Mouse (Mus musculus) adrenal gland (tissue): ENCODE measurements at regions not wholly inside any gene's neighbourhood (a gene's known extent, or its start where the extent isn't known, plus 50 kb on each side); places are given as distances from the start of the nearest gene placed in this dataset.

Experiments
- intact Hi-C: fragments of 180-260 bp; cut with DNase I; formaldehyde crosslinking; loops from one replicate; pipeline ENCODE4 v1.15.1; 2025

- intact Hi-C loops = no loop called here
Measured at GRCm38 (mm10) chr9:46544326-46544725, 224.5 kb upstream of the 4931429L15Rik start.

DNA sequence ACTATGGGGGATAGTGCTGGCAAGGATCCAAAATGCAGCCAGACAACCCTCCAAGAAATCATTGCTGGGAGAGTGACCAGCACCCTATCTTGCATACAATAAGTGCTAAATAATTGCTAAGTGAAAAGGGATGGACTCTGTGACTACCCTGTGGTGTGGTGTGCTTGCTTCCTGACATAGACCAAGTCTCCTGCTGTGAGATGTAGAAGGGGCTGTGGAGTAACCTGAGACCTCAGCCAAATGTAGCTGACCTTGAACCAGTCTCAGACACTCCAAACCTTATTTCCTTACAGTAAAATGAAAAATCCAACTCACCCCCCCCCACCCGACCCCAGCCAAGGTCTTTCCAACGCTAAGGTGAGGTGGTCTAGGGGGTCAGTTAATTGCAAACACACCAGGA, 221.2 kb upstream of the 4931429L15Rik start:
- intact Hi-C loops = no loop called here

- intact Hi-C loops = no loop called here
Measured at GRCm38 (mm10) chr9:46538616-46539015, 218.8 kb upstream of the 4931429L15Rik start.

- intact Hi-C loops = no loop called here
Measured at GRCm38 (mm10) chr9:46516401-46517130, 196.8 kb upstream of the 4931429L15Rik start.

GRCm38 (mm10) chr9:46512276-46513051, 192.7 kb upstream of the 4931429L15Rik start:
- intact Hi-C loops = no loop called here

GRCm38 (mm10) chr9:46511307-46511706, 191.5 kb upstream of the 4931429L15Rik start:
- intact Hi-C loops = no loop called here

- intact Hi-C loops = no loop called here
Measured at GRCm38 (mm10) chr9:46509896-46510295, 190.1 kb upstream of the 4931429L15Rik start.

- intact Hi-C loops = no loop called here
Measured at GRCm38 (mm10) chr9:46509458-46509857, 189.7 kb upstream of the 4931429L15Rik start.

- intact Hi-C loops = no loop called here
Measured at GRCm38 (mm10) chr9:46507036-46507435, 187.2 kb upstream of the 4931429L15Rik start.

DNA sequence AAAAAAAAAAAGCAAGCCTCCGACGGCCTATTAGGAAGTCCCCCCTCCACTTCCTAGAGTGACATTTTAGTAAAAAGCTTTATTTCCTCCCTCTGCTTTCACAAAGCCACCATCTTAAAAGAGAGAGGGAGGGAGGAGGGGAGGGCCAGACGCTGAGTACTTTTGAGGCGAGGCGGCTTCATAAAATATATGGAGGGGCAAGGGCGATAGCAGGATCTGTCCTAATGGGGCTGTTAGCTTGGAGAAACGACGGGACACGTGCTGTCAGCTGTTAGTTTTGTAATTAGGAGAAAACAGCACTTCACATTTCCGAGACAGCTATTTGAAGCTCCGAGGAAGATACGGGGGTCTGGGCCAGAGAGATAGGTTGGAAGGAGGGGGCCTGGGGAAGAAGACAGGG, 184.8 kb upstream of the 4931429L15Rik start:
- intact Hi-C loops = no loop called here

DNA sequence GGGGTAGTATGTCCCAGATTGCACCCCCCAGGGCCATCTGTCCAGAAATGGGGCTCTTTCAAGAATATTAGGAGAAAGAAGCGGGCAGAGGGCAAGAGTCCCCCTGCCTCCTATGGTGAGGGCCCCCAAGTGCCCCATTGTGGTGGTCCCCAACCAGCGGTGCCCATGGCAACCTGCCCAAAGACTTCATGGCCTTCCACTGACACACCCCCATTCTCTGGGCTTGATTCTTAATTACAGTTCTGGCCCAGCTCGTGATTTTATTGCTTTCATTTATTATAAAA, 184.3 kb upstream of the 4931429L15Rik start:
- intact Hi-C loops = no loop called here

- intact Hi-C loops = no loop called here
Measured at GRCm38 (mm10) chr9:46503321-46504132, 183.7 kb upstream of the 4931429L15Rik start.

DNA sequence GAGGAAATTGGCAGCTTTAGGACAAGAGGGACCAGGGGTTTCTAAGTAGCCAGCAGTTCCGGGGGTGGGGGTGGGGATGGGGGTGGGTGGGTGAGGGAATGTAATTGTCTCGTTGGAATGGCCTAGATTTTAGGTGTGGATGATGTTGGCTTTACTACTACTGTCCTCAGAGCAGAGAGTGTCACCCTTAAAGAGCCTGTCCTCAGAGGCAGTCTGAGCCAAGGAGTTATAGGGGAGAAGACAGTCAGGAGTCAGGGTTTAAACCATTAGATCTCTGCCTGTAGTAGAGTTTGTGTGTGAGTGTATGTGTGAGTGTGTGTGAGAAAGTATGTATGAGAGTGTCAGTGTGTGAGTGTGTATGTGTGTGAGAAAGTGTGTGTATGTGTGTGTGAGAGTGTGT, 179.6 kb upstream of the 4931429L15Rik start:
- intact Hi-C loops = no loop called here

GRCm38 (mm10) chr9:46498861-46499260, 179.1 kb upstream of the 4931429L15Rik start:
- intact Hi-C loops = no loop called here

DNA sequence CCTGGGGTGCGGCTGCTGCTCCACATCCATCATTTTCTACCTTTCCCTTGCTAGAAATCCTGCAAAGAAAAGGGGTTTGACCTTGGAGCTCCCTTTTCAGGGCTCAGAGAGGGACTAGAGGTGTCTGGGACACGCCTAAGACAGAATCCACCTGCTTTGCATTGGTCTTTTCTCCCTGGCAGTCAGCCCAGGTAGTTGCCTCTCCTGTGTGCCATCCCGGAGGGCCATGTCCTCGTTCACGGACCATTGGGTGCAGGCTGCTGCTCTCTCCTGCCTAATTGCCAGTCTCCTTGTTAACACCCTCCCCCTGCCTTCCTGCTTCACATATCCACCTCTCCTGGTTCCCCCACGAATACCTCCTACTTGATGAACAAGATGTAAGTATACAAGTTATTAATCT, 175.5 kb upstream of the 4931429L15Rik start:
- intact Hi-C loops = no loop called here

DNA sequence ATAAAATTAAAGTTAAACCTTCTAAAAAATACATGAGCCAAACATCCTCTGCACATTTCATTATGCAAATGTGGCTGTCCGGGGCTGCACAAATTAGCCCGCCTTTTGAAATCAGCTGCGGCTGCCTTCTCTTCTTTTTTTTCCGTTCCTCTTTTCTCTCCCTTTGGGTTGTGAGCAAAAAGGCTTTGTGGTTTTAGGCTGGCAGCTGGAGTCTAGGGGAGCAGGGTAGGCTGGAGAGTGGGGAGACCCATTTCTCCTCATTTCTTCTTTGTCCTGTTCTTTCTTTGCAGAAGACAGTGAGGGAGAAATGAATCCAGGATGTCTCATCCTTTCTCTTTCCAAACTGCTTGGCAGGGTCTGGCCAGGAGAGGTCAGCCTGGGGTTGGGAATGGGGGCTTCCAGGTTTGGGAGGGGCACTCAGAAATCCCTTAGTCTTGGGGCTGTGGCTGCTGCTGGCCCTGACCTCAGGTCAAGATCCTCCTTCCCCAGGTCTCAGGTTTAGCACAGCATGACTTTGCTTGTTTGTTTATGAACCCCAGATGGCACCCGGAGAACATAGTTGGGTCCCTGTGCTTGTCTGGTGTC, 163.2 kb upstream of the 4931429L15Rik start:
- intact Hi-C loops = no loop called here

- intact Hi-C loops = no loop called here
Measured at GRCm38 (mm10) chr9:46482034-46482858, 162.5 kb upstream of the 4931429L15Rik start.

DNA sequence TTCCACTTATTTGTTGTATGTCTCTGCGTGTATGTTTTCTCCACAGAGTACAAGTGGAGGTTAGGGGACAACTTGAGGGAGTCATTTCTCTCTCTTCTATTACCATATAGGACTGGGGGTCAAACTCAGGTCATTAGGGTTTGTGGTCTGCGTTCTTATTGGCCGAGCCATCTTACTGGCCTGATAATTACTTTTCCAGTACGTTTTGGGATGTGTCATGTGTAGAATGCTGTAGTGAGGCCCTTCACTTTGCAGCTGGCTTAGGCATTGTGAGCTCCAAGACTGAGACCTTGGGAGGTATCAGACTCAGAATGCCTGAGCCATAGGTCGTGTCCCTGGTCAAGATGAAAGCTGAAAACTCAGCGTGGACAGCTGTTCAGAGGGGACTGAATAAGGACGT, 161.7 kb upstream of the 4931429L15Rik start:
- intact Hi-C loops = no loop called here

DNA sequence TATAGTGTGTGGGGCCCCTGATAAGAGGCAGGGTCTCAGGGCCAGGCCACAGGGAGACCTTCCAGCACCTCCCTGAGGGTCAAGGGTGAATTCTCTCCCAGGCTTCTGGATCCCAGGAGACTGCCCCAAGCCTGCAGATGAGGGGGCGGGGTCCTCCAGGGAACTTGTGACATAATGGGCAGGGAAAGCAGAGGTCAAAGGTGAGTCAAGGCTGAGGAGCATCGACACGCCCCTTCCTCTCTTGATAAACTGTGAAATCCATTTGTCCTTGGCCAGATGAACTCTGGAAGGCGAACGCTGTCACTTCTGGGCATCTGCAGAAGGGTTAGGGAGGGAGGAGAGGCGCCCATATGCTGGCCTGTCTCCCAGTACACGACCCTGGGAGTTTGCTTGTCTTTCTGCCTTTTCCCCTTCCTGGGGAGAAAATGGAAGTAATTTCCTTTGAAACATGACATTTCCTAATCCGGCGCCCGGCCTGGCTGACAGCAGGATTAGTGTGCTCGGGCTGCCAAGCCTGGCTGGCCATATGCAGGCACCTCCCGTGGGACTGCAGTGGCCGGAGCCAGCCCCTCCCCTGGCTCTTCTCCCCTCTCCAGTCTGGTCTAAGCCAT, 160.4 kb upstream of the 4931429L15Rik start:
- intact Hi-C loops = no loop called here

GRCm38 (mm10) chr9:46478611-46479010, 158.8 kb upstream of the 4931429L15Rik start:
- intact Hi-C loops = no loop called here
